Mouse (Mus musculus) C2C12 (cell line): ENCODE measurements around the gene Lzts2.

Experiments used
- CTCF ChIP-seq: IDR thresholded peaks from one replicate; pipeline ENCODE4 v1.5.1; 2011; ENCODE audit not compliant: control insufficient read depth, insufficient read depth, insufficient read length
- MAX ChIP-seq: IDR thresholded peaks from one replicate; pipeline ENCODE4 v1.6.1; 2011; ENCODE audit warnings: mild to moderate bottlenecking, control low read depth
- MYOG ChIP-seq: IDR thresholded peaks from one replicate; pipeline ENCODE4 v1.6.1; 2011; ENCODE audit not compliant: control insufficient read depth, insufficient read length; ENCODE audit errors: extremely low read depth

GRCm38 (mm10) chr19:45014981-45015402, 778 bp downstream of the Lzts2 start:
- TF ChIP-seq CTCF (no peak), MAX (no peak), MYOG (no peak)
